Mouse (Mus musculus) MEL (cell line): ENCODE measurements at regions not wholly inside any gene's neighbourhood (a gene's known extent, or its start where the extent isn't known, plus 50 kb on each side); places are given as distances from the start of the nearest gene placed in this dataset.

ENCODE experiments used
- DNase-seq: peaks from one replicate; pipeline ENCODE4 v3.0.0; 2011; ENCODE audit warnings: low read depth, low spot score
- H3K27ac ChIP-seq: 2 replicates; pipeline ENCODE4 v1.5.1; 2012; ENCODE audit warnings: low read depth, mild to moderate bottlenecking, control low read depth, low read length, moderate library complexity; ENCODE audit not compliant: control insufficient read depth
- H3K27me3 ChIP-seq, 2 experiments: fragments of 150-350 bp in 1 of 2; sonication (generic) in 1 of 2; 2 replicates each; pipeline ENCODE4 v1.6.1; 2012; ENCODE audit warnings: low read length in 2 of 2, mild to moderate bottlenecking in 2 of 2, improper control_type of control experiment in 1 of 2, moderate library complexity in 1 of 2; ENCODE audit not compliant: insufficient read depth in 2 of 2, control insufficient read depth in 1 of 2
- H3K36me3 ChIP-seq, 2 experiments: 2 replicates each; pipeline ENCODE4 v1.6.1; 2012 to 2014; ENCODE audit warnings: low read length in 2 of 2, improper control_type of control experiment in 1 of 2, inconsistent platforms in 1 of 2, mild to moderate bottlenecking in 1 of 2; ENCODE audit not compliant: insufficient read depth in 2 of 2, control insufficient read depth in 1 of 2
- H3K4me1 ChIP-seq, 2 experiments: fragments of 150-350 bp in 1 of 2; sonication (generic) in 1 of 2; 2 replicates each; pipeline ENCODE4 v1.6.1; 2012; ENCODE audit warnings: low read length in 2 of 2, improper control_type of control experiment in 1 of 2, mild to moderate bottlenecking in 1 of 2; ENCODE audit not compliant: insufficient read depth in 2 of 2, control insufficient read depth in 1 of 2
- H3K4me3 ChIP-seq, 2 experiments: fragments of 150-350 bp in 1 of 2; sonication (generic) in 1 of 2; 2 replicates each; pipeline ENCODE4 v1.5.1; 2012; ENCODE audit warnings: low read depth in 2 of 2, low read length in 2 of 2, mild to moderate bottlenecking in 2 of 2, moderate library complexity in 2 of 2, control low read depth in 1 of 2, improper control_type of control experiment in 1 of 2; ENCODE audit not compliant: control insufficient read depth in 1 of 2, insufficient read depth in 1 of 2
- H3K79me2 ChIP-seq: 2 replicates; pipeline ENCODE4 v1.6.1; 2012; ENCODE audit warnings: mild to moderate bottlenecking, low read length, moderate library complexity; ENCODE audit not compliant: control insufficient read depth, poor library complexity, insufficient read depth
- H3K9ac ChIP-seq: 2 replicates; pipeline ENCODE4 v1.6.1; 2012; ENCODE audit warnings: low read depth, mild to moderate bottlenecking, control low read depth, low read length, moderate library complexity; ENCODE audit not compliant: control insufficient read depth, poor library complexity, severe bottlenecking
- H3K9me3 ChIP-seq: fragments of 150-350 bp; sonication (generic); replicated peaks from 2 replicates; pipeline ENCODE4 v1.6.1; 2012; ENCODE audit warnings: mild to moderate bottlenecking, low read length, improper control_type of control experiment, moderate library complexity; ENCODE audit not compliant: insufficient read depth
- CHD1 ChIP-seq: IDR thresholded peaks from 2 replicates; pipeline ENCODE4 v1.6.1; 2012; ENCODE audit warnings: low read depth, mild to moderate bottlenecking, inconsistent platforms, low read length, improper control_type of control experiment
- CTCF ChIP-seq, 3 experiments: IDR thresholded peaks in 2 of 3; conservative IDR thresholded peaks in 1 of 3; 2 replicates each; pipeline ENCODE4 v1.5.1; 2011 to 2012; ENCODE audit warnings: low read length in 3 of 3, low read depth in 2 of 3, mild to moderate bottlenecking in 2 of 3, improper control_type of control experiment in 1 of 3, inconsistent platforms in 1 of 3, mixed read lengths in 1 of 3, moderate library complexity in 1 of 3; ENCODE audit not compliant: control insufficient read depth in 1 of 3, insufficient read depth in 1 of 3, poor library complexity in 1 of 3, severe bottlenecking in 1 of 3
- EP300 ChIP-seq, 2 experiments: IDR thresholded peaks; 2 replicates each; pipeline ENCODE4 v1.6.1; 2011; ENCODE audit warnings: improper control_type of control experiment in 2 of 2, low read length in 2 of 2, low read depth in 1 of 2, mild to moderate bottlenecking in 1 of 2
- ETS1 ChIP-seq: IDR thresholded peaks from 2 replicates; pipeline ENCODE4 v1.6.1; 2012; ENCODE audit warnings: low read depth, mild to moderate bottlenecking, inconsistent platforms, low read length, improper control_type of control experiment, moderate library complexity
- GATA1 ChIP-seq: IDR thresholded peaks from 2 replicates; pipeline ENCODE4 v1.6.1; 2011; ENCODE audit warnings: low read depth, low read length, improper control_type of control experiment
- JUND ChIP-seq: IDR thresholded peaks from 2 replicates; pipeline ENCODE4 v1.6.1; 2011; ENCODE audit warnings: low read depth, mild to moderate bottlenecking, improper control_type of control experiment, low read length
- KAT2A ChIP-seq: conservative IDR thresholded peaks from 2 replicates; pipeline ENCODE4 v1.6.1; 2012; ENCODE audit warnings: low read depth, low read length, improper control_type of control experiment, inconsistent platforms
- MXI1 ChIP-seq: IDR thresholded peaks from 2 replicates; pipeline ENCODE4 v1.6.1; 2011; ENCODE audit warnings: mild to moderate bottlenecking, low read depth, low read length, improper control_type of control experiment
- NELFE ChIP-seq: IDR thresholded peaks from 2 replicates; pipeline ENCODE4 v1.6.1; 2011; ENCODE audit warnings: low read depth, low read length, improper control_type of control experiment
- NRF1 ChIP-seq: IDR thresholded peaks from 2 replicates; pipeline ENCODE4 v1.6.1; 2014; ENCODE audit warnings: low read depth, mild to moderate bottlenecking, inconsistent platforms, low read length, improper control_type of control experiment, moderate library complexity; ENCODE audit not compliant: poor library complexity, insufficient read depth, severe bottlenecking
- POLR2A ChIP-seq, 2 experiments: IDR thresholded peaks; 2 replicates each; pipeline ENCODE4 v1.6.1; 2011 to 2012; ENCODE audit warnings: low read length in 2 of 2, mild to moderate bottlenecking in 2 of 2, control low read depth in 1 of 2, improper control_type of control experiment in 1 of 2, low read depth in 1 of 2, moderate library complexity in 1 of 2; ENCODE audit not compliant: control insufficient read depth in 1 of 2, insufficient read depth in 1 of 2, poor library complexity in 1 of 2
- RAD21 ChIP-seq: IDR thresholded peaks from 2 replicates; pipeline ENCODE4 v1.6.1; 2011; ENCODE audit warnings: mild to moderate bottlenecking, low read depth, low read length, improper control_type of control experiment
- TAL1 ChIP-seq: IDR thresholded peaks from 2 replicates; pipeline ENCODE4 v1.6.1; 2012; ENCODE audit warnings: mild to moderate bottlenecking, inconsistent platforms, low read length, moderate library complexity, mixed read lengths
- TBP ChIP-seq: IDR thresholded peaks from 2 replicates; pipeline ENCODE4 v1.8.0; 2011; ENCODE audit warnings: low read depth, low read length, improper control_type of control experiment
- USF2 ChIP-seq, 2 experiments: IDR thresholded peaks; 2 replicates each; pipeline ENCODE4 v1.6.1; 2011 to 2012; ENCODE audit warnings: improper control_type of control experiment in 2 of 2, low read length in 2 of 2, borderline replicate concordance in 1 of 2, inconsistent platforms in 1 of 2, low read depth in 1 of 2, mild to moderate bottlenecking in 1 of 2; ENCODE audit not compliant: insufficient read depth in 1 of 2
- ZKSCAN1 ChIP-seq: IDR thresholded peaks from 2 replicates; pipeline ENCODE4 v1.6.1; 2012; ENCODE audit warnings: low read depth, mild to moderate bottlenecking, inconsistent platforms, low read length, improper control_type of control experiment, moderate library complexity
- ZMIZ1 ChIP-seq: IDR thresholded peaks from 2 replicates; pipeline ENCODE4 v1.6.1; 2012; ENCODE audit warnings: low read depth, mild to moderate bottlenecking, inconsistent platforms, low read length, improper control_type of control experiment, moderate library complexity

DNA sequence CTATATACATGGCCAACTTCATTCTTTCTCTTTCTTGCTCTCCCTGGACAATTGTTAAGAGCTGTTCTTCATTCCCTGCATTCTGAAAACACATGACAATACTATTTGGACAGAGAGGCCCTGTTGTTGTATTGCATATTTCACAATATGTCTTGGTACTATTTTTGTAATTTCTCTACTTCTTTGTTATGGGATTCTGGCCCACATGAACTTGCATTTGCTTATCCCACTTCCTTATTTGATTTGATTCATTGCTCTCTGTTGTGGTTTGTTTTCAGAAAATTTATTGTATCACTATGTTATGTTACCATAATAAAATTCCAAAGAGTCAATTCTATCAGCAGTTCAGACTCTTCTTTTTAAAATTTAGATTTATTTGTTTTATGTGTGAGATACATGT lies 215.3 kb downstream of the Nfkbiz start:
- H3K79me2 ChIP-seq = no peaks in the 10 kb centered on the region
- H3K9ac ChIP-seq = no peak overlapping the region
- no peak overlapping the region for H3K27ac ChIP-seq
- no peaks in the 10 kb centered on the region for H3K9me3 ChIP-seq
- TF ChIP-seq CTCF (IDR thresholded peaks at IDR 0.05 in 2 of 3, conservative IDR thresholded peaks at IDR 0.05 in 1 of 3; ENCODE audit: control insufficient read depth in 1 of 3, insufficient read depth in 1 of 3, low read depth in 2 of 3, low read length in 3 of 3, poor library complexity in 1 of 3, severe bottlenecking in 1 of 3) (no peak), NRF1 (no peak), GATA1 (no peak), ZKSCAN1 (no peak), EP300 (IDR thresholded peaks at IDR 0.05; ENCODE audit: low read depth in 1 of 2, low read length in 2 of 2) (no peak), USF2 (IDR thresholded peaks at IDR 0.05; ENCODE audit: borderline replicate concordance in 1 of 2, insufficient read depth in 1 of 2, low read depth in 1 of 2, low read length in 2 of 2) (no peak), POLR2A (IDR thresholded peaks at IDR 0.05; ENCODE audit: control insufficient read depth in 1 of 2, insufficient read depth in 1 of 2, low read depth in 1 of 2, low read length in 2 of 2, poor library complexity in 1 of 2) (no peak)
- no peaks in the 10 kb centered on the region; a peak in 1 of 4 replicates for H3K27me3 ChIP-seq
- no peaks in the 10 kb centered on the region for H3K36me3 ChIP-seq
- DNase-seq = no peak
- no peaks in the 10 kb centered on the region for H3K4me1 ChIP-seq
- H3K4me3 ChIP-seq = no peak overlapping the region

- no peaks in the 10 kb centered on the region for H3K27me3 ChIP-seq
- DNase-seq = no peak
- H3K27ac ChIP-seq = no peak overlapping the region
- H3K4me3 ChIP-seq = no peak overlapping the region
- no peak overlapping the region for H3K9ac ChIP-seq
- no peaks in the 10 kb centered on the region for H3K9me3 ChIP-seq
- H3K79me2 ChIP-seq = no peaks in the 10 kb centered on the region
- H3K36me3 ChIP-seq = no peaks in the 10 kb centered on the region
- TF ChIP-seq JUND (no peak), MXI1 (no peak), POLR2A (IDR thresholded peaks at IDR 0.05; ENCODE audit: control insufficient read depth in 1 of 2, insufficient read depth in 1 of 2, low read depth in 1 of 2, low read length in 2 of 2, poor library complexity in 1 of 2) (no peak), ZMIZ1 (no peak), TAL1 (no peak), NRF1 (no peak)
- no peaks in the 10 kb centered on the region for H3K4me1 ChIP-seq
Measured at GRCm38 (mm10) chr16:55619731-55620130, 219.0 kb downstream of the Nfkbiz start.

- H3K79me2 ChIP-seq = no peaks in the 10 kb centered on the region
- H3K36me3 ChIP-seq = no peaks in the 10 kb centered on the region
- H3K27ac ChIP-seq = no peak overlapping the region
- no peaks in the 10 kb centered on the region for H3K9me3 ChIP-seq
- no peak overlapping the region for H3K4me3 ChIP-seq
- DNase-seq = no peak
- H3K4me1 ChIP-seq = no peaks in the 10 kb centered on the region
- TF ChIP-seq RAD21 (no peak), CHD1 (no peak), KAT2A (no peak), EP300 (IDR thresholded peaks at IDR 0.05; ENCODE audit: low read depth in 1 of 2, low read length in 2 of 2) (no peak), USF2 (IDR thresholded peaks at IDR 0.05; ENCODE audit: borderline replicate concordance in 1 of 2, insufficient read depth in 1 of 2, low read depth in 1 of 2, low read length in 2 of 2) (no peak), ETS1 (no peak), MXI1 (no peak), TBP (no peak), NELFE (no peak)
- peaks cover under 1 to 2% of the 10 kb centered on the region in 2 experiments; a peak in 2 of 4 replicates for H3K27me3 ChIP-seq
- no peak overlapping the region for H3K9ac ChIP-seq
Measured at GRCm38 (mm10) chr16:55617958-55618357, 220.7 kb downstream of the Nfkbiz start.
